Mouse (Mus musculus) C2C12 (cell line): ENCODE measurements around the gene Acvrl1.

ENCODE experiments used
- CTCF ChIP-seq: IDR thresholded peaks from one replicate; pipeline ENCODE4 v1.5.1; 2011; ENCODE audit not compliant: control insufficient read depth, insufficient read depth, insufficient read length
- USF1 ChIP-seq: IDR thresholded peaks from one replicate; pipeline ENCODE4 v1.6.1; 2011; ENCODE audit warnings: low read depth, mild to moderate bottlenecking, control low read depth, moderate library complexity

DNA sequence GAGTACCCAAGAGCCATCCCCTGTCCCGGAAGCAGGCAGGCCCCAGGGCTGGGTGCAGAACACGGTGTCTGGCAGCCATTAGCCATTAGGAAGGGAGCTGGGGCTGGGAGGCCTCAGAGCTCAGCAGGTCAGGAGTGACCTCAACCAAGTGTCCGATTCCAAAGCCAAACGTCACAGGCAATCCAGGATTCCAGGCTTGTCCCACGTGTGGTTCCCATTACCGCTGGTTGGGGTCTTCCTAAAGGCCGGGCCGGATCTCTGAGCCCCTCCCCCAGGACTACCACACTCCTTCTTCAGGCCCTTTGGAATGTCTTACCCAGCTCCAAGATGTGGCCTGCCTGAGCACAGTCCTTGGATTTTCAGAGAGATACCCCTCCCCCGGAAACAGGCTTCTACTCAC, 33.3 kb upstream of the Acvrl1 start:
- TF ChIP-seq CTCF (no peak), USF1 (no peak)
